19 mouse cellular contexts compared by ENCODE assay signal in the genomic region with DNA sequence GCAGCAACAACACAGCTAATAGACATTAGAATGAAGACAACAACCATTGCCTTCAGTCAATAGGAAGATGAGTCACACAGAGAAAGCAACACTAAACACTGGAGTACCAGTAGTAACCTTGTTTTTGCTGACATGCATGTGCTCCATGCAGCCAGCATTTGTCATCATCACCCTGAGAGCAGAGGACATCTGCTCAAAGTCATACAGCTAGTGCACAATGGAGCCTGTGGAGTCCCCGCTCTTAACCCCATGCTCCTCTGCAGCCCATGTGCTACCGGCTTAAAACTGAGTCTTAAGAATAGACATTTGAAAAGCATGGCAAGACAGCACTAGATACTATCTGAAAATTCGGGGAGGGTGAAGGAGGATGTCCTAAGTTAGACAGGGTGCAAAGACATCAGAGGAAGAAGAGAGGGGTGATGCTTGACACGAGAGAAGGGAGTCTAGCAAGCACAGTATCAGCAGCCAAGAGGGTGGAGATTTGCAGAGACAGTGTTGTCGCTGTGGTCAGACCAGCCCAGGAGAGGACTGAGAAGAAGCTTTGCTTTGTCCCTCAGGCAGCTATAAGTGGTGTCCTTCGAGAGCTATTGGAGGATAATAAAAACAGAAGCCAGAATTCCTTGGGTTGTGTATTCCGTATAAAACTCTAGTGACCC.
"Had no signal": no experiment of that assay in that cellular context is flagged by ENCODE, and none has a peak within 500 bp of the region (broad histone marks: within the 10 kb centered on the region; RNA-seq: fewer than 3 reads in every experiment).

No protein-coding gene starts in this region.

- H3K4me3 ChIP-seq: layer of hippocampus, adult 2 months; limb, embryonic 10.5 days; limb, embryonic 13.5 days; liver, embryonic 12.5 days; liver, embryonic 15.5 days; stomach, embryonic 15.5 days had no signal

- H3K9me3 ChIP-seq: limb, embryonic 10.5 days; limb, embryonic 13.5 days; liver, embryonic 12.5 days; liver, embryonic 15.5 days; stomach, embryonic 15.5 days had no signal

- H3K36me3 ChIP-seq: limb, embryonic 13.5 days; liver, embryonic 12.5 days; liver, embryonic 15.5 days; stomach, embryonic 15.5 days had no signal

- H3K4me1 ChIP-seq: liver, embryonic 12.5 days; liver, embryonic 15.5 days; stomach, embryonic 15.5 days had no signal

- DNase-seq: kidney, adult 2 months; kidney, postnatal 25 days; layer of hippocampus, adult 9-11 months; liver; lung, postnatal 14 days; midbrain, embryonic 14.5 days; retina, postnatal 1 day; right cerebral cortex, postnatal 25 days; spleen, adult 18-20 months; thymus, postnatal 25 days had no signal

- H3K9ac ChIP-seq: limb, embryonic 13.5 days; liver, embryonic 12.5 days; liver, embryonic 15.5 days; stomach, embryonic 15.5 days had no signal

- H3K4me2 ChIP-seq: limb, embryonic 13.5 days; liver, embryonic 12.5 days; liver, embryonic 15.5 days; midbrain, embryonic 11.5 days; stomach, embryonic 15.5 days had no signal

- ATAC-seq: intestine, postnatal 0 days; liver, embryonic 12.5 days had no signal

- H3K27me3 ChIP-seq: limb, embryonic 13.5 days; liver, embryonic 12.5 days; liver, embryonic 15.5 days; stomach, embryonic 15.5 days had no signal

- H3K27ac ChIP-seq: kidney, postnatal 0 days; layer of hippocampus, adult 2 months; limb, embryonic 10.5 days; limb, embryonic 13.5 days; liver, embryonic 12.5 days; liver, embryonic 15.5 days; stomach, embryonic 15.5 days had no signal
